Comparison of ENCODE assay signal across 7 mouse cellular contexts in genomic region chr15:98871916-98872888, GRCm38 (mm10). TPM values are rescaled to one million over a fixed set of nuclear protein-coding genes. Genes with fewer than 3 reads are reported as not detected.
A peak's percentile ranks its signal among the peaks of the same experiment; 100 is the strongest.
DNase-seq lines count a peak whose midpoint lies in the region; ATAC-seq and TF ChIP-seq lines count a peak whose summit lies in the region.

No protein-coding gene starts in this region.

- peaks cover 34% of the 10 kb centered on the region for H3K4me1 ChIP-seq in embryonic facial prominence, embryonic 12.5 days
- H3K4me1 ChIP-seq in kidney, adult 2 months (ENCODE audit: control insufficient read depth, insufficient read depth, low read length): peaks cover 23% of the 10 kb centered on the region
- peaks cover 36% of the 10 kb centered on the region for H3K4me1 ChIP-seq in limb, embryonic 13.5 days
- H3K4me1 ChIP-seq in midbrain, embryonic 16.5 days (ENCODE audit: control insufficient read depth, insufficient read depth, low read length): peaks cover 34% of the 10 kb centered on the region

- TF ChIP-seq CTCF in kidney, adult 2 months (conservative IDR thresholded peaks at IDR 0.05; ENCODE audit: insufficient read depth, insufficient read length, low read depth, low read length): no peak

- ATAC-seq in embryonic facial prominence, embryonic 12.5 days (ENCODE audit: insufficient number of reproducible peaks, insufficient read depth, low FRiP score, low TSS enrichment): peak; percentile 71
- ATAC-seq in limb, embryonic 13.5 days (ENCODE audit: low FRiP score, low read depth): peak; percentile 81
- peak; percentile 78 for ATAC-seq in midbrain, embryonic 16.5 days

- H3K36me3 ChIP-seq in embryonic facial prominence, embryonic 12.5 days: no peaks in the 10 kb centered on the region
- H3K36me3 ChIP-seq in kidney, adult 2 months (ENCODE audit: control insufficient read depth, insufficient read depth, low read length): no peaks in the 10 kb centered on the region
- H3K36me3 ChIP-seq in limb, embryonic 13.5 days: no peaks in the 10 kb centered on the region
- no peaks in the 10 kb centered on the region for H3K36me3 ChIP-seq in midbrain, embryonic 16.5 days (ENCODE audit: control insufficient read depth, insufficient read depth, low read length)

- H3K9me3 ChIP-seq in embryonic facial prominence, embryonic 12.5 days: no peaks in the 10 kb centered on the region
- no peaks in the 10 kb centered on the region for H3K9me3 ChIP-seq in limb, embryonic 13.5 days
- no peaks in the 10 kb centered on the region for H3K9me3 ChIP-seq in midbrain, embryonic 16.5 days (replicated peaks; ENCODE audit: control insufficient read depth, low read length, poor library complexity, severe bottlenecking)

- H3K4me2 ChIP-seq in embryonic facial prominence, embryonic 12.5 days (replicated peaks): peak overlapping the region; percentile 100
- peak overlapping the region; percentile 100 for H3K4me2 ChIP-seq in limb, embryonic 13.5 days (replicated peaks)
- peak overlapping the region; percentile 100 for H3K4me2 ChIP-seq in midbrain, embryonic 16.5 days (ENCODE audit: low read length)

- peak overlapping the region; percentile 99 for H3K27ac ChIP-seq in embryonic facial prominence, embryonic 12.5 days
- H3K27ac ChIP-seq in kidney, adult 2 months (ENCODE audit: insufficient read depth, low read depth, low read length): peak overlapping the region; percentile 100
- H3K27ac ChIP-seq in limb, embryonic 13.5 days: peak overlapping the region; percentile 99
- H3K27ac ChIP-seq in midbrain, embryonic 16.5 days (ENCODE audit: low read length): peak overlapping the region; percentile 99

- DNase-seq in adrenal gland, postnatal 25 days: peak; percentile 87
- peak; percentile 99 for DNase-seq in heart, adult 11 months
- peak; percentile 96 for DNase-seq in kidney, adult 2 months
- DNase-seq in spleen, postnatal 10 days (ENCODE audit: low spot score in 2 of 2): peak; percentile 93 to 97

- peak overlapping the region; percentile 98 for H3K9ac ChIP-seq in embryonic facial prominence, embryonic 12.5 days
- H3K9ac ChIP-seq in limb, embryonic 13.5 days: peak overlapping the region; percentile 99
- peak overlapping the region; percentile 97 for H3K9ac ChIP-seq in midbrain, embryonic 16.5 days (ENCODE audit: low read depth, low read length)

- H3K4me3 ChIP-seq in embryonic facial prominence, embryonic 12.5 days: peak overlapping the region; percentile 96
- H3K4me3 ChIP-seq in kidney, adult 2 months (ENCODE audit: insufficient read depth, low read depth, low read length): peak overlapping the region; percentile 91
- H3K4me3 ChIP-seq in limb, embryonic 13.5 days: peak overlapping the region; percentile 98
- peak overlapping the region; percentile 98 for H3K4me3 ChIP-seq in midbrain, embryonic 16.5 days (ENCODE audit: low read depth, low read length)

- peak; percentile 7 for TF ChIP-seq POLR2A in kidney, adult 2 months (IDR thresholded peaks at IDR 0.05; ENCODE audit: low read depth, low read length)

- H3K27me3 ChIP-seq in embryonic facial prominence, embryonic 12.5 days: no peaks in the 10 kb centered on the region
- H3K27me3 ChIP-seq in kidney, adult 2 months (replicated peaks; ENCODE audit: control insufficient read depth, insufficient read depth, low read length): no peaks in the 10 kb centered on the region
- no peaks in the 10 kb centered on the region for H3K27me3 ChIP-seq in limb, embryonic 13.5 days
- H3K27me3 ChIP-seq in midbrain, embryonic 16.5 days (ENCODE audit: control insufficient read depth, insufficient read depth, low read depth, low read length): no peaks in the 10 kb centered on the region

- WGBS in embryonic facial prominence, embryonic 12.5 days: 1% methylated on average over 51 of the region's 51 CpGs
- 1% methylated on average over 51 of the region's 51 CpGs for WGBS in kidney, adult 2 months
- WGBS in limb, embryonic 13.5 days: 1% methylated on average over 51 of the region's 51 CpGs
- under 1% methylated on average over 51 of the region's 51 CpGs for WGBS in midbrain, embryonic 16.5 days

RNA-seq across cellular contexts. Expression of gene Kmt2d, which starts 1.2 kb away (rescaled TPM):
- total RNA-seq in adrenal gland, postnatal 25 days (2021): 63.0 and 83.0 TPM in 2 replicates
- 12.9 and 14.2 TPM in 2 replicates for polyA plus RNA-seq in embryonic facial prominence, embryonic 12.5 days (2016; fragmentation: Nextera tagmentation; extraction: Ambion mirVana)
- 18.8 and 20.8 TPM in 2 replicates for polyA plus RNA-seq in kidney, adult 2 months (2012; rRNA removed)
- polyA plus RNA-seq in limb, embryonic 13.5 days (2015; fragmentation: Nextera tagmentation; extraction: Ambion mirVana): 14.7 and 14.9 TPM in 2 replicates
- 10.1 and 11.8 TPM in 2 replicates for polyA plus RNA-seq in midbrain, embryonic 16.5 days (2015; fragmentation: Nextera tagmentation; extraction: Ambion mirVana)

RNA-seq across cellular contexts. Expression of gene Rhebl1, which starts 22.1 kb away (rescaled TPM):
- 3.7 and 4.4 TPM in 2 replicates for total RNA-seq in adrenal gland, postnatal 25 days (2021)
- 19.3 and 20.7 TPM in 2 replicates for polyA plus RNA-seq in embryonic facial prominence, embryonic 12.5 days (2016; fragmentation: Nextera tagmentation; extraction: Ambion mirVana)
- 6.4 and 7.1 TPM in 2 replicates for polyA plus RNA-seq in kidney, adult 2 months (2012; rRNA removed)
- 18.4 and 20.1 TPM in 2 replicates for polyA plus RNA-seq in limb, embryonic 13.5 days (2015; fragmentation: Nextera tagmentation; extraction: Ambion mirVana)
- polyA plus RNA-seq in midbrain, embryonic 16.5 days (2015; fragmentation: Nextera tagmentation; extraction: Ambion mirVana): 37.2 and 38.7 TPM in 2 replicates

RNA-seq across cellular contexts. Expression of gene Dhh, which starts 26.1 kb away (rescaled TPM):
- 1.1 and 2.4 TPM in 2 replicates for total RNA-seq in adrenal gland, postnatal 25 days (2021)
- 0.67 and 1.2 TPM in 2 replicates for polyA plus RNA-seq in embryonic facial prominence, embryonic 12.5 days (2016; fragmentation: Nextera tagmentation; extraction: Ambion mirVana)
- polyA plus RNA-seq in kidney, adult 2 months (2012; rRNA removed): 1.2 and 1.5 TPM in 2 replicates
- polyA plus RNA-seq in limb, embryonic 13.5 days (2015; fragmentation: Nextera tagmentation; extraction: Ambion mirVana): 0.59 and 0.80 TPM in 2 replicates
- 0.36 and 0.39 TPM in 2 replicates for polyA plus RNA-seq in midbrain, embryonic 16.5 days (2015; fragmentation: Nextera tagmentation; extraction: Ambion mirVana)

RNA-seq across cellular contexts. Expression of gene Prkag1, which starts 40.9 kb away (rescaled TPM):
- total RNA-seq in adrenal gland, postnatal 25 days (2021): 60.4 and 78.6 TPM in 2 replicates
- 85.9 and 87.1 TPM in 2 replicates for polyA plus RNA-seq in embryonic facial prominence, embryonic 12.5 days (2016; fragmentation: Nextera tagmentation; extraction: Ambion mirVana)
- polyA plus RNA-seq in kidney, adult 2 months (2012; rRNA removed): 68.9 and 72.7 TPM in 2 replicates
- polyA plus RNA-seq in limb, embryonic 13.5 days (2015; fragmentation: Nextera tagmentation; extraction: Ambion mirVana): 93.4 and 94.5 TPM in 2 replicates
- 72.9 and 73.1 TPM in 2 replicates for polyA plus RNA-seq in midbrain, embryonic 16.5 days (2015; fragmentation: Nextera tagmentation; extraction: Ambion mirVana)

RNA-seq across cellular contexts. Expression of gene Lmbr1l, which starts 45.8 kb away (rescaled TPM):
- total RNA-seq in adrenal gland, postnatal 25 days (2021): 25.2 and 30.5 TPM in 2 replicates
- 21.5 and 26.4 TPM in 2 replicates for polyA plus RNA-seq in embryonic facial prominence, embryonic 12.5 days (2016; fragmentation: Nextera tagmentation; extraction: Ambion mirVana)
- polyA plus RNA-seq in kidney, adult 2 months (2012; rRNA removed): 36.1 and 50.2 TPM in 2 replicates
- 22.5 and 26.1 TPM in 2 replicates for polyA plus RNA-seq in limb, embryonic 13.5 days (2015; fragmentation: Nextera tagmentation; extraction: Ambion mirVana)
- 27.9 and 33.5 TPM in 2 replicates for polyA plus RNA-seq in midbrain, embryonic 16.5 days (2015; fragmentation: Nextera tagmentation; extraction: Ambion mirVana)

Comparison
In these comparisons a context has a peak if more than half of its experiments do, and no peak if none do; other contexts are left out.
1. Peak in every context shown above with its lines: DNase-seq, ATAC-seq, H3K4me3 ChIP-seq and H3K27ac ChIP-seq.